Mouse (Mus musculus) layer of hippocampus, postnatal 25 days (tissue): ENCODE results near the gene Rufy4. TPM values are rescaled to one million over a fixed set of nuclear protein-coding genes. Genes with fewer than 3 reads are reported as not detected.

ENCODE experiments used
- DNase-seq, 2 experiments: peaks; one replicate each; pipeline ENCODE4 v3.0.0; 2022; ENCODE audit warnings: mixed read lengths in 2 of 2, low spot score in 1 of 2; ENCODE audit errors: extremely low spot score in 1 of 2
- total RNA-seq, 2 experiments: library from RNA; stranded (reverse); gene quantifications; 2 replicates each; pipeline ENCODE4 v1.2.3; 2021

Gene Rufy4
- not detected for total RNA-seq

DNA sequence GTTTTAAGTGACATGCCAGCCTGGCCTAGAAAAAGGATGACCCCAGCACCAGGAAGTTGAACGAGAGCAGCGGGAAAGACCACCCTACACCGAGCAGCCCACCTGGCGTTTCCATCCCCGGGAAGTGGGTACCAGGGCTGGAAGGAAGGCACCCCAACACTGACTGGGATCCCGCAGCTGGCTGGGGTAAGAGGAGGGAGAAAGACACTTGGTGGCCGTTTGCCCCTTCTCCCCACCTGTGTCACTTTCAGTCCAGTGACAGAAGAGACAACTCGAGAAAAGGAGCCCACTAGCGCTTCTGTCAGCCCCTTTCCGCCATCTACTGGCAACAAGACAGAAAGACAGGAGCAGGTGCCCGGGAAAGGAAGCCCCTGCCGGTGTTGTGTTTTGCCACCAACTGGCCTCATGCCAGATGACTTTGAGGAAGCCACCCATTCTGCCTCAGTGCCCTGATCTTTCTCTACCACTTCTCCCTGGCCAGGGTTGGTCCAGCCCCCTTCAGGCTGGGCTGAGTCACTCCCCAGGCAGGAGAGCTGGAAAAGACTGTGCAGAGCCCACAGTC lies at the start of gene Rufy4:
Gene Rufy4, plus strand, starts transcription at position 551 of the 562 bp plus-strand sequence.
- DNase-seq, result peak; percentile 42 to 60

DNA sequence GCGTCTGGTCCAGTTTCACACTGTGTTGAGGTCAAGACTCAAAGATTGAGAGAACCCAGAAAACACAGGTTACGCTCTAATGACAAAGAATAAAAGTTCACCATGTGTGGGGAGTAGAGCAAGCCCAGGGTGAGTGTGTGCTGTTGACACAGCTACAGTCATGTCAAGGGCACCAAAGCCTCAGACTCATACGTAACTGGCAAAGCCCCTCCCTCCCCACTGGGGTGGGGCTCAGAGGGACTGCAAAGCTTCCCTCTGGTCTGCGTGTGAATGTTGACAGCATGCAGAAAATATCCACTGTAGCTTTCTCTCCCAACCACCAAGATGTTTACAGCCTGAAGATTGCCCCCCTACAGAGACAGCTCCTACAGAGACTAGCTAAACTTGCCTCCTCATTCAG lies 49.1 kb upstream of the Rufy4 start:
- DNase-seq, result no peak

DNA sequence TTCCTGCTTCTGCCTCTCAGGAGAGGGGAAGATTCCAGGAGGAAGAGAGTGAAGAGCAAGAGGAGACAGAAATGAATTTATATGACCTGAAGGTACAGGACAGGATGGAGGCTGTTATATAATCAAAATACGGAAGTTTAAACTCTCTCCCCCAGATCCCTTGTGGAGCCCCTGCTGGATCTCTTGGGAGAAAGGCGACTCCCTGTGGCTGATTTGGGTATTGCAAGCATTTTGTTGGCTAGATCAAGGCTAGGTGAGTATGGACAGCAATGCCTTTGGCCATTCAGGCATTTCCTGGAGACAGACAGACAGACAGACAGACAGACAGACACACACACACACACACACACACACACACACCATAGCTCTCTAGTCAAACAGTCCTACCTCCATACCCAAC lies 48.0 kb upstream of the Rufy4 start:
- peak; percentile 71 to 95 for DNase-seq

DNA sequence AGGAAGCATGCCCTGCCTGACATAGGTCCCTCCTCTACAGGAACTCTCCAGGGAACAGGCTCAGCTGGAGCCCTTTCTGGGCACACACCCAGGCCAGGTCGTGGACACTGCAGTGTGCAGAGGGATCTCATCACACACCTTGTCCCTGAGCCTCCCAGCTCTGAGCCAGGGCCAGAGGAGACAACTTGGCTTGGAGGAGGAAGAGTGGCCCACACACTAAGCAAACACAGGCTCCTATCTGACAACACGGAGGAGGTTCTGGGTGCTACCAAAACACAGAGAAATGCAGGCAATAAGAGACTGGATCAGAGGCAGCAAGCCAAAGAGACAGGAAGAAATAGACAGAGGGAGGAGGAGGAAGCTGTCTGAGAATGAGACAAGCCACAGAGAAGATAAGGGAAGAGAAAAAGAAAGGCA lies 43.8 kb upstream of the Rufy4 start:
- no peak for DNase-seq

DNA sequence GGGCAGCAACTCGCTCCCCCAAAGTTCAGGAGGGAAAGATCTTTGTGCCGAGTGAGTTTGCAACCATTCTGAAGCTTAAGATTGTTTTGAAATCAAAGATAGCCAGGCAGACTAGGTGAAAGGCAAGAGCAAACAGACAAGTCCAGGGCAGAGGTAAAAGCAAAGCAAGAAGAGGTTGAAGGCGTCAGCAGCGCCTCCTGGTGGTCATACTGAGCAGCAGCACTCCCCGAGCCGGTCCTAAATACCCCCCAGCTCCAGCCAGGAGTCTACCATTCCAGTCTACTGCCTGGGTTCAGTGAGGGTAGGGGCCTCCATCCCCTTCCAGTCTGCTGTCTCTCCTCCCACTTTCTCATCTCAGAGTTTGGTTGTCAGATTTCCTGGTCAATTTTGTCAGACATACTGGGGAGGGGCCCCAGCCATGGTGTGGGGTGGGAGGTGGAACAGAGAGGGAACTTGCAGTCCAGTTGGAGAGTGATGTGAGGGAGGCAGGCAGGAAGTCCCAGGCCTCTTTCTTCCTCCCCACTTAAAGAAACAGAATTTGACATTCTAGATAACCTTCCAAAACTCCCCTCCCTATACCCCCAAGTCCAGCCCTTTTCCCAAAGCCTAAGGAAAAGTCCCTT lies 42.4 kb upstream of the Rufy4 start:
- DNase-seq, result peak in 1 of 2 experiments; percentile 34

DNA sequence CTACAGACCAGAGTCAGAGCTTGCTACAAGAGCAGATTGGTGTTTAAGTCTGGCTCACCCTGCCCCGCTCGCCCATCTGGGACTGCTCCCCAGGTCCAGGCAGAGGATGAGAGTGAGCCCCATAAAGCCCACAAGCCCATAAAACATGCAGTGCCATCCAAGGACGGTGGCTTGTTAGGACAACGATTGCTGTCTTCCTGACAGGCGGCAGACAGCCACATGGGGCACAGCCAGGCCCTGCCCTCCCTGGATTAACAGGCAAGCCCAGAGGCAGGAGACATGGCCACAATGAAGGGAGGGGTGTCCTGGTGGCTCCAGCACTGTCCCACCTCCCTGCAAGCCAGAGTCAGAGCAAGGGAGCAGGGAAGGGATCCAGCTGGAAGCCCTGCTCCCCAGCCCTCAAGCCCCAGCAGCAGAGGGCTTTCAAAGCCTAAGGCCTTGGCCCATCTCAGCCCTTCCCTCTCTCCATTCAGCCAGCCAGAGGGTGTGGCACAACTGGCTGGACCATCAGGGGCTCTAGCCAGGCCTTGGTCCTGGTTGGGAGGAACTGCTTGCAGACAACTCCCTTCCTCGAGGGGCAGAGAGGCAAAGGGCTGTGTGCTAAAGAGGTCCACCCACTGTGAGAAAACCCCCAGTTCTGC lies 41.2 kb upstream of the Rufy4 start:
- DNase-seq, result no peak

DNA sequence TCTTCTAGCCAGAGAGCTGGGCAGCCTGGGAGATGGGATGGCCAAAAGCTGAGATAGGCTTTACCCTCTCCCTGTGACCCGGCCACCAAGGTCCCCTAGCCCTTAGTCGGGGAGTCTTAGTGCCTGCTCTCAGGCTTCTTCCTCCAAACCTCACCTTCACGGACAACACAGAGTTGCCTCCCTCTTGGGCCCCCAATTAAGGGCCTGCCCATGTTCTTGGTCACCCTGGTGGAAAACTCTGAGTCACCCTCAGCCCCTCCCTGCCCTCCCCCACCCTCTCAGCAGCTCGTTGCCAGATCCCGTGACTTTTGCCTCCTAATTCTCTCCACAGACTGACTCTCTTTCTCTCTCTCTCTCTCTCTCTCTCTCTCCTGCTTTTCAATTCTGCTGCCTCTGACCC lies 40.6 kb upstream of the Rufy4 start:
- DNase-seq, result no peak

DNA sequence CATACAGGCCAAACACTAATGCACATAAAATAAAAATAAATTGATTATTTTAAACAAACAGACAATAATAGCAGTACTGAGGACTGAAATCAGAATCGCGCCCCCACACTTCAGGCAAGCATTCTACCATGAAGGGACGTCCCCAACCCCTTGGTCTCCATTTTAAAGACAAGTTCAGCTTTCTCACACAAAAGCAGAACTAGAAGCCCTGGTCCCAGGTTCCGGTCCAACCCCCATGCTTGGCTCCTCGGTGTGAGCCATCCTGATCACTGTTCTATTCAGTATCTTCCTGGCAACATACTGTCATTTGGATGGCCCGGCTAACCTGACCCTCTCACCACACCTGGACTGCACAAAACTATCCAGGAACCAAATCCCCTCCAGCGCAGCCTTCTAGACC lies 39.8 kb upstream of the Rufy4 start:
- DNase-seq, result no peak

DNA sequence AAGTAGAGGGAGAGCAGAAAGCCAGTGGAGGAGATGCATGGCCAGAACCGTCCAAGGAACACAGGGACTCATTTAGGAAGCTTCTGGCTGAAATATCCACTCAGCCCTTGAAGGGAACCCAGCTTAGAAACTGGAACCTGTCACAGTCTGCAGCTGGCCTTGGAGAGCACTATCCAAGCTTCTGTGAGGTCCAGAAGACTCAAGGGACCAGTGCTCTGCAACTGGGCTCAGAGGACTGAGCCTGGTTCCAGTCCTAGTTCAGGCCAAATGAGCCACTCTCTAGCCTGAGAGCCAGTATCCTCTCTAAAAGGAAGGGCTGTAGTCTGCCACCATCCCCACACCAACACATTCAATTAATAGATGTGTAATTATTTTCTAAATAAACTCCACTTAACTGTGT lies 36.8 kb upstream of the Rufy4 start:
- no peak for DNase-seq

DNA sequence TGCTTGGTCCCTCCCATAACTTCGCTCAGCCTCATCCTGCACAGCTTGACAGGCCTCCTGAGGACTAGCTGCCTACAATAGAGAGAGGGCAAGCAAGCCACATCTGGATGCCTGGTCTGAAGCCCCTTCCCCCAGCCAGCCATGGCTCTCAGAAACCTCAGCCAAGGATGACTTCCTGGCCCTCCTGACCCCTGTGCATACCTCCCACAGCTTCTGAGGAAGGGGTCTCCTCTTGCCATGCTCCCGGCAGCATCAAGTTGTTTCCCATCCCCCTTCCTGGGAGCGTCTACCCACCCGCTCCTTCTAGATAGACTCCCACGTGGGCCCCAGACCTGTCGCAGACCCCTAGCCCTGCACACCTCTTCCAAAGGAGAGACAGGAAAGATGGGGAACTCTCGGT lies 35.0 kb upstream of the Rufy4 start:
- DNase-seq, result no peak

DNA sequence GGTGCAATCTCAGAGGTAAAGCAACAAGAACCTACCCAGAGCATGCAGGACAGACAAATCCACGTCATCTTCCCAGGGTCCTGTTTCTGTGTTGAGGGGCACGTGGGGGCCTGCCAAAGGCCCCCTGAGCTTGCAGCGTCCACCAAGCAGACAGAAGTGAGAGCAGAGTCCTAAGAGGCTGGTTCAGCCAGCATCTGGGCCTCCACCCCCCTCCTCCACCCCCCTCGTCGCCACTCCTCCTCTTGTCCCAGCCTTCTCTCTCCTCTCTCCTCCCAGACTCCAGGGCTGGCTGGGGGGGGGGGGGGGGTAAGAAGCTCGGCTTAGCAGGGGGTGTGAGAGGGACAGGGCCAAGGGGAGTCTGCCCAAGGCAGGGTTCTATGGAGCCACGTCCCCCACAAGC lies 34.2 kb upstream of the Rufy4 start:
- DNase-seq, result no peak

DNA sequence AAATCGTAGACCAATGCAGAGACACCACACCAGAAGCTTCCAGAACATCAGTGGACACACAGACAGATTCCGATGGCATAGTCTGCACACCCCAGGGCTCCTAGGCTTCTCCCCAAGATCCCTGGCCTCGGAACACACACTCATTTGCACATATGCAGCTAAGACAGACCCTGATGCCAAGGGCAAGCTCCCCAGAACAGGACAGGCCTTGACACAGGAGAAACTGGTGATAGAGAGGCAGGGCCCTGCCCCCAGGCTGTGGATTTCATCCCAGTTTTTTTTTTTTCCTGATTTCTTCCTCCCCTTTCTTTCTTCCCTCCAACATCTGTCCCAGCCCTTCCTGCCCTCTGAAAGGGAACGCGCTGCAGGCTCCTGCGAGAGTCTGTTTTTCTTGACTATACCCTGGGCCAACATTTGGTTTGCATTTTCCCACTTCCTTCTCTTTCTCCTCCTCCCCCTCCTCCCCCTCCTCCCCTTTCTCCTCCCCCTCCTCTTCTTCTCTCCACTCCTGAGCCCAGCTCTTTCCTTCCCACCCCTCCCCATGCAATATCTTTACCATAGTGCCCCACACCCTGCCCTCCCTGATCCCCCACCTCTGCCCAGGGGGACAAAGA lies 33.6 kb upstream of the Rufy4 start:
- no peak for DNase-seq

DNA sequence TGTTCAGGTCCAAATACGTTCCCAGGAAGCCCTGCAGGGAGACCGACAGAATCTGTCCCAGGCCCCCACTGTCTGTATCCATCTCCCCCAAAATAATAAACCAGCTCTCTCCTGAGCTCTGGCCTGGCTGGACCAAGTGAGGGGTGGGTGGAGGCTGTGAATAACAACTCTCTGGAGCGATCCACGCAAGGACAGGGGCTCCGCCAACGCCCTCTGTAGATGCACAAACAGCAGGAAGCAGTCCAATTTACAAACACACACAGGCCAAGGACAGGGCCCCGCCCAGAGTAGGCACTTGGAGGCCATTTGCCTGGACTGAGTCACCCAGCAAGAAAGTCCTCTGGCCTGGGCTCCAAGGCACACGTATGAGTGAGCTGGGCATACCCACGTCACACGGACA lies 33.1 kb upstream of the Rufy4 start:
- DNase-seq, result no peak

DNA sequence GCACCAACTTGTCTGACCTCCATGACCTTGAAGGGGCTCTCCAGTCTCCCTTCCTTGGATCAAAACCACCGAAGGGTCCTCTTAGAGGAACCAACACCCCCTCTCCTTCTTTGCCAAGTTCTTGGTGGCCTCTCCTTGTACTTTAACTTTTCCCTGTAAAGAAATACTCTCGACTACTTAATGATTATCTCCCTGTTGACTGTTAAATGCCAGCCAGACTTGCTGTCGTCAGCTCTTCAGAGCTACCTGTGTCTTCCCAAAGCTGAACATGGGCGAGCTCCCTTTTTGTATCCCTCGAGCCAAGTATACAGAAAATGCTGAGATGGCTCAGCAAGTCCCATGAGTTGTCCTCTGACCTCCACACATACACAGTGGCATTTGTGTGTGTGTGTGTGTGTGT lies 31.9 kb upstream of the Rufy4 start:
- no peak for DNase-seq

DNA sequence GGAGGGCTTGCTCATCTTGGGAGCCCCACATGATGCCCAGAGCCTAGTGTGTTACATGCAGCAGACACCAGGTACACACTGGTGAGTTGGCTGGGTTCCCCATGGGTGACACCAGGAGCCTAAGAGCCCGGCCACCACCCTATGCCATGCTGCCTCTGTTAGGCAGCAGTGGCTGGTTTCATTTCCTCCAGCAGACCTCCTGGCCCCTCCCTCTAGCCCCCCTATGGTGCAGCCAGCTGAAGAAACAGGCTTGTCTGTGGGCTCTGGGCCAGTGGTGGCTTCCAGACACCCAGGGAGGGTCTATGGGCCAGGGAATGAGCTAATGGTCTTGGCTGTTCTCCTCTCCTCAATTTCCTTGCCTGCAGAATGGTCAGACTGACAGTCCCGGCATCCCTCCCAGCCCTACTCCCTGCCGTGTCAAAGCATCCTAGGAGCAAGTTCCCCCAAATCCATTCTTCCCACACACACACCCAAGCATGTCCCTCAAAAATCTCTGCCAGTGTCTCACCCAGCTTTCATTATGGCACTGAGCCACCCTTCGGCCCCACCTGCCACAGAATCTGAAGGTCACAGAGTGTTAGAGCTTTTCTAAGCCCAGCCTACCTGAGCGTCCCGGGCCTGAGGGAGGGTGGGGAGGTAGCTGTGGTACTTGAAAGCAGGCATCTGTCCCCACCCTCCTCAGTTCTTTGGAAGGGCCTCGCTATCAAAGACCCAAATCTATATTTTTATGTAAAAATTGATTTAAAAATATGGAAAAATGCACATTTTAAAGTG lies 30.7 kb upstream of the Rufy4 start:
- no peak for DNase-seq

DNA sequence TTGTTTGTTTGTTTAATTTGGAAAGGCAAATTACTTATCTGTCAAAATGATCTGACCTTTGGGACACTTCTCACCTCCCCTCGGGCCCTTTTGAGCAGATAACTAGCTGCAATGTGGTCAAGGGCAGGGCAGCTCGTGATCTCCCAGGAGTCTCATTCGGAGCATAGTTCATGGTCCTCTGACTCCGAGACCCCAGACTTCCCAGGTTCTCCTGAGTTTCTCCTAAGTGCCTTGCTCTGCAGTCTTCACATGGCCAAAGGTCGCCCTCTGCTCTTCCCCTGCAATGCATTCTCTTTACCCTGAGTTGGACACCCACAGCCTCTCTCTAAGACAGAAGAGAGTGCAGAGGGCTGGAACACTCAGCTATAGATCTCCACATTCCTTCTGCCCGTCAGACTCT lies 30.0 kb upstream of the Rufy4 start:
- DNase-seq, result no peak

DNA sequence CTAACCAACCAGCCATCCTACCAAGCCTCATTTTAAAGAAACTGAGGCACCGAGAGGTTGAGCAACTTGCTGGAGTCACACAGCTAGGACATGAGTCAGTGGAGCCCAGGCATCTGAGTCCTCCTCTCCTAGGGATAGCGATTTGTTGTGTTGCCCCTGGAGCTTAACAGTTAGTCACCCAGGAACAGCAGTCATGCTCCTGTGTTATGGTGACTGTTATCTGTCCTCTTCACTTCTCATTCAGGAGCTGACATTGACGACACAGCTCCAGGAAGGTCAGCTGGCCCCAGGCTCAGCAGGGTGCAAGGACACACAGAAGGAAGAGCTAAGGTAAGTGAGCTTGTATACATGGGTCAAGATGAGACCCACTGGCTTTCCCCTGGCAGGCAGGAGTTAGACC lies 29.6 kb upstream of the Rufy4 start:
- DNase-seq, result no peak

DNA sequence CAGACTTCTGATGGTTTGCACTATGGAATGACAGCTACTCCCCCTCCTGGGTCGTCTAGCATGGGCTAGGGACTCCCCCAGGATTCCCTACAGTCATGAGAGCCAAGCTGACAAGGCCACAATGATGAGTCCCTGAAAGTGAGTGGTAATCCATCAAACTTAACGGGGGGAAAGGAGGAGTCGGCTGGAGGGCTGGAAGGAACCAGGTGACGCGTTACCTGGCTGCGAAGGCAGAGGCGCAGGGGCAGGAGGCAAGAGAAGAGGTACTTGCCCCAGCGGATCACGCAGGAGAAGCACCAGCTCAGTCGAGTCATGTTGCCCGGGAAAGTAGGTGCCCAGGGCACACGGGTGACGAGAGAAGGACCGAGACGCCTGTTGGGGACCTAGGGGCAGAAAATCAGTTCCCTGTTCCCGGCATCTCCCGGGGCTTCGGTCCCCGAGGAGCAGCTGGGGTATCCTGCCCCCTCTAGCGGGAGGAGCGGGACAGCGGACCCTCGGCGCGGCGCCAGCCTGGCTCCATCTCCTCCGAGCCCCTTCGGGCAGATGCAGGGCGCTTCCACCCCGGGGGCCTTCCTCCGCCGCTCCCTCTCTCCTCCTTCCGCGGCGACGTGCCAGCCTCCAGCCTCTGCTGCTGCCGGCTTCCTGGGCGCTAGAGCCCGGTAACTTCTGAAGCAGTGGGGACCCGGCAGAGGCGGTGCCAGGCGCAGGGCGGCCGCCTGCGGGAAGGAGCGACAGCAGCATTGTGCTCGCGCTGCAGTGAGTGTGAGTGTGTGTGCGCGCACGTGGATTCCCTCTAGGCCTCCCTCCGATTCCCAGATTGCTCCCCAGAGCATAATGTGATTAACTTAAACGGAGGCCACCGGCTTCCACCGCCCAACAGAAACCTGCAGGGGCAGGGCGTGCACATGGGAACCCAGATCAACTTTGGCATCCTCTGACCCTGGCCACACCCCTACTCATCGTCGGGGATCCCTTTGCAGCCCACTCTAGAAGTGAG lies 27.0 kb upstream of the Rufy4 start:
- peak; percentile 20 to 42 for DNase-seq

DNA sequence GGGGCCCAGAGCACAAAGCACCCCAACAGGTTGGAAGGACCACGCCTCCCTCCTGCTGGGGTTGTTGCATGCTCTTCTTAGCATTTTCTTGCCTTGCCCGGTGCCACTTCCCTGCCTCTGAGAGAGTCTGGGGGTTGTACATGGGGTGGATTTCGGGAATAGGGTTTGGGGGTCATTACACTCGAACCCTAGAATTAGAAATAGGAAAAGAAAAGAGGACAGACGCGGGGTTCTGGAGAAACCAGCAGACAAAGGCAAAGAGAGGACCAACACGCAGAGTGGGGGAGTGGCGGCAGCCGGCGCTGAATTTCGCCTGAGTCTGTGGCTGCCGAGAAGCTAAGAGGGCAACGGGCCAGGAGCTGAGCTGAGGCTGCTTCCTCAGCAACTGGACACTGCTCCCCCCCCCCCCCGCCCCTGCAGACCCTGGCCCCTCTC lies 26.3 kb upstream of the Rufy4 start:
- DNase-seq, result no peak
